Mouse (Mus musculus): Measurements from ENCODE around the gene Gm9944. TPM values are rescaled to one million over a fixed set of nuclear protein-coding genes. Genes with fewer than 3 reads are reported as not detected.

Gene Gm9944
- polyA plus RNA-seq (2017; shearing (Covaris generic)): not detected

GRCm38 (mm10) chr4:144453217-144453616, at the start of gene Gm9944:
Gm9944 (minus strand) TSS chr4:144453317.

GRCm38 (mm10) chr4:144463656-144464055, 10.5 kb upstream of the Gm9944 start, which contains the start of gene Aadacl3:
Aadacl3 (minus strand) TSS chr4:144463756.

GRCm38 (mm10) chr4:144438672-144439071, 14.4 kb downstream of the Gm9944 start, which contains the start of gene 1700012P22Rik:
1700012P22Rik (minus strand) TSS chr4:144438772.

DNA sequence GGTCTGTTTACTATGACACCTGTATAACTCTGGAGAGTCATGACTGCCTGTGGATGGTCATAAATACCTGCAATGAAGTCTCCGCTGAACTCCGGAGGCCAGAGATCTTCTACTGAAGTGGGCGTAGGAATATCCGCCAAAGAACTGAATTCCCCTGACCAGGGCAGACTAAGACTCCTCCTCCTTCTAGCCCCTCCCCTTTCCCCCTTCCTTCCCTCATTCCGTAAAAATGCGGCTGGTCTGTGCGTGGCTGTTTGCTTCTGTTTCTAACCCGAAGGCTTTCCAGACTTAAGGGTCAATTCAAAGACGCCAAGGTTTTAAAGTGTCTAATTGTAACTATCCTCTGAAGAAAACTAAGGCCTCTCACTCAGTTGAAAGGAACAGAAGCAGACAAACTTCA, 44.8 kb downstream of the Gm9944 start, which contains the start of gene Pramef12:
Gene Pramef12, minus strand, starts transcription at position 175 of the 400 bp plus-strand sequence.

Other genes with a start within 250 kb of the Gm9944 start
- gene C87977, start 240.0 kb downstream of the Gm9944 start, polyA plus RNA-seq (2017; shearing (Covaris generic)): not detected
- not detected for gene Pramel5, start 172.8 kb downstream of the Gm9944 start, polyA plus RNA-seq (2017; shearing (Covaris generic))
- not detected for gene Gm13128, start 123.1 kb downstream of the Gm9944 start, polyA plus RNA-seq (2017; shearing (Covaris generic))
- gene Gm13119, start 95.4 kb downstream of the Gm9944 start, polyA plus RNA-seq (2017; shearing (Covaris generic)): not detected
- not detected for gene Pramef20, start 75.4 kb downstream of the Gm9944 start, polyA plus RNA-seq (2017; shearing (Covaris generic))
- gene Pramef12, start 44.9 kb downstream of the Gm9944 start, polyA plus RNA-seq (2017; shearing (Covaris generic)): not detected
- not detected for gene 1700012P22Rik, start 14.5 kb downstream of the Gm9944 start, polyA plus RNA-seq (2017; shearing (Covaris generic))
- gene Aadacl3, start 10.4 kb upstream of the Gm9944 start, polyA plus RNA-seq (2017; shearing (Covaris generic)): not detected
- not detected for gene 9430007A20Rik, start 66.5 kb upstream of the Gm9944 start, polyA plus RNA-seq (2017; shearing (Covaris generic))
- gene Gm13124, start 111.8 kb upstream of the Gm9944 start, polyA plus RNA-seq (2017; shearing (Covaris generic)): not detected
- gene Aadacl4, start 160.4 kb upstream of the Gm9944 start, polyA plus RNA-seq (2017; shearing (Covaris generic)): not detected
- gene Gm436, start 233.1 kb upstream of the Gm9944 start, polyA plus RNA-seq (2017; shearing (Covaris generic)): not detected